Mouse (Mus musculus) gastrocnemius, postnatal 10 days (tissue): ENCODE results near the gene Six6. TPM values are rescaled to one million over a fixed set of nuclear protein-coding genes. Genes with fewer than 3 reads are reported as not detected.

Experiments
- DNase-seq: peaks from one replicate; pipeline ENCODE4 v3.0.0; 2021; ENCODE audit warnings: mixed read lengths
- long read RNA-seq, 2 experiments: library from polyadenylated mRNA; stranded (forward); transcript quantifications; one replicate each; pipeline ENCODE4 v2.0.0; 2021
- total RNA-seq, 2 experiments: library from RNA; stranded (reverse); gene quantifications; 2 replicates each; pipeline ENCODE4 v1.2.3; 2021

The Six6 gene
- not detected for total RNA-seq
- long read RNA-seq, experiment 1: 0 reads
- long read RNA-seq, experiment 2: 0 reads

DNA sequence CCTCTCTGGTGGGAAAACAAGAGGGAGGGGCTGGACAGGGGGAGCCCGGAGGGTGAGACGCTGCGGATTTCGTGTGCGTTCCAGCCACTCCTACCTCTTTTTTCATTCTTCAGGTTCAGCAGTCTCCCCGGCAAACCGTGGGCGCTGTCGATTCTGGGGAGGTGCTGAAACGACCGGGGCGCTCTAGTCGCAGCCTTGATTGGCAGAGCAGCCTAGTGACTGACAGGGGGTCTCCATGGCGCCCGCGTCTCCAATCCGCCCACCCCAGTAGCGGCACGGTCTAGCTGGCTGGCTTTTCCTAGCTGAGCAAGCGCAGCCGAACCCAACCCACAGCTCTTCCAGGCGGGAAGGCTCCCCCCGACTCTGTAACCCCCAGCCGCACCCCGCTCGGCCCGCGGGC is at the start of gene Six6:
Gene Six6 (plus strand): TSS at position 277 of the 400 bp plus-strand sequence.
- peak; percentile 18 for DNase-seq

- peak; percentile 47 for DNase-seq
Measured at GRCm38 (mm10) chr12:72917159-72917993, 22.3 kb upstream of the Six6 start.

DNA sequence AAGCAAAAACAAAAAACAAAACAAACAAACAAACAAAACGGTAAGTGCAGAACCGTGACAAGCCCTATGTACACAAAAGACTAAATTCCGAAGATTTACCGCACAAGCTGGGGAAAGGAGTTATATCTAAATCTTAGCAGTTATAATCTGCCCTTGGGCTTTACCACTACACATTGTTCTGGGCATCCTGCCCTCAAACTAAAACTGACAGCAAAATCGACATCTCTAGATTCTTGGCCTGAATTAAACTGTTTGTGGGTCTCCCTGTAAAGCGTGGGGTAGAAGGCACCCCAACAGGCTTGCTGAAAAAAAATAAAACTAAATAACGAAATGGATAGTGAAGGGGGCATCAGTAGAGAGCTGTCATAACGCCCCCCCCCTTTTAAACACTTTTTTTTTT is 2.9 kb upstream of the Six6 start:
- DNase-seq: no peak

GRCm38 (mm10) chr12:72937537-72938120 is 2.1 kb upstream of the Six6 start:
- no peak for DNase-seq

DNA sequence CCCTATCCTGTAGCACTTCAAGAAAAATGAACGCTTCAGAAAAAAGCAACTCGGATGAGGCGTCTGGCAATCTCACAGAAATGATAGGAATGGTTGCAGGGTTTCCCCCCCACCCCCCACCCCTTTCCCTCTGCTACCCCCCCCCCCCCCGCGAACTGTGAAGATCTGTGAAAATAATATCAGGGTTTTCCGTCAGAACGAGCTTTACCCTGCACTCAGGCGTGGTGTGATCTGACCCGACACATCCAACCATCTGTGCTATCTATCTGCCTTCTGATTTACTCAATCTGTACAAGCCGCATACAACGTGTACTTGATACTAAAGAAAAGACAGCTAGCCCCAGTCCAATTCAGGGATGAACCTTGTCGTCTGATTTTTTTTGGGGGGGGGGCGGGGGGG is 1.5 kb upstream of the Six6 start:
- no peak for DNase-seq

DNA sequence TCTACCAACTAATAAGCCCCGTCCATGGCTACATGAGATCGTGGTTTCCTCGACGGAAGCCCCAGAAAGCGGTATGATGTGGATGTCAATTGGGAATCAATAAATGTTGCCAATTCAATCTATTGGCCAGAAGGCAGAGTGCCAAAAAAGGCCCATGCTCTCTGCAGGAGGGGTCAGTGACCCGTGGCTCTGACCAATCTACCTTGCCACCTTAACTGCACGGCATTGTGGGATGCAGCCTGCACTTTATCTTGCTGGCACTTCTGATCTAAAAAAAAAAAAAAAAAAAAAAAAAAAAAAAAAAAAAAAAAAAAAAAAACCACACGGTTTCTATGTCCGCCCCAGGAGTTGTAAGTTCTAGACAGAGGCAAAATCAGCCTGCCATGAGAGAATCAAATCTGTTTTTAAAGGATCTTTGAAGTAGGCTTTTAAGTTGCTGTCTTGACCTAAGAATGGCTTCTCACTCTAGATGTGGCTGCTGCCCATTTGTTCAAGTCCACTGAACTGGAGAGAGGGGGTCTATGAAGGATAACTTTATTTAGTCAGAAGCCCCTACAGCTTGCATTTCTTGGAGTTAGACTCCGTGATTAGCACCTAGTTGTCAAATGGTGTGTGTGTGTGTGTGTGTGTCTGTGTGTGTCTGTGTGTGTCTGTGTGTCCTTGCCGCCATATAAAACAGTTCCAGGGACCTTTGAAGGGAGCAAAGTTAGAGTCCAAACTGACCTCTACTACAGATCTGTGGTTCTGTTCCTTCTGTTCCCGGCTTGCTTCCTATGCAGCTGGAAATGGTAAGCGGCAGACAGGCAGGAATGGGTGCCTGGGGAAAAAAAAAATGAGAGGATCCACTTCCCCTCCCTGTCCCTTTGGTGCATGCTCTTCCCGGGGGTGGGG is 847 bp upstream of the Six6 start:
- no peak for DNase-seq

GRCm38 (mm10) chr12:72940071-72940821 is 554 bp downstream of the Six6 start, which contains the start of gene 4930447C04Rik:
4930447C04Rik (minus strand) TSS chr12:72940774.
- no peak for DNase-seq

GRCm38 (mm10) chr12:72940822-72941397 is 1.2 kb downstream of the Six6 start:
- no peak for DNase-seq

DNA sequence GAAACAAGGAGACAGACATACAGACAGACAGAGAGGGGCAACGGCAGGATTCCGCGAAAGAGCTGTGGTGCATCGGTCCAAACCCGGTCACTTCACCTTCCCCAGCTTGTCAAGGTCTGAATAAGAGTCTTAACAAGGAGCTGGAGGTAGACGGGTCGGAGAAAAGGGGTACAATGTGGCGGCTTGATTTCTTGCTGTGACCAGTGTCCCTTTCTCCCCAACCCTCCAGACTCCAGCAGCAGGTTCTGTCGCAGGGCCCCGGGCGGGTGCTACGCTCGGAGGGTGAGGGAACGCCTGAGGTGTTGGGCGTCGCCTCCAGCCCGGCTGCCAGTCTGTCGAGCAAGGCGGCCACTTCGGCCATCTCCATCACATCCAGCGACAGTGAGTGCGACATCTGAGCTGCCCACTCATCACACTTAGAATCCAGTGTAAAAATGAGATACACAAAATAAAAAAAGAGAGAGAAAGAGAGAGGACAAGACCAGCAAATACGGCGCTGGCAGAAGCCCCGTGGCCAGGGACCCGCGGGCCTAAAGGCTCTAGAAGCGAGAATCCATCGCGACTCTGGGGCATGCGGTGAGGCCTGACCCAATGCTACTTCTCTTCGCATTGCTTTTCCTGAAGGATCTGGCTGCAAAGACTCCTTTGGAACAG is 1.8 kb downstream of the Six6 start:
- DNase-seq: no peak

DNA sequence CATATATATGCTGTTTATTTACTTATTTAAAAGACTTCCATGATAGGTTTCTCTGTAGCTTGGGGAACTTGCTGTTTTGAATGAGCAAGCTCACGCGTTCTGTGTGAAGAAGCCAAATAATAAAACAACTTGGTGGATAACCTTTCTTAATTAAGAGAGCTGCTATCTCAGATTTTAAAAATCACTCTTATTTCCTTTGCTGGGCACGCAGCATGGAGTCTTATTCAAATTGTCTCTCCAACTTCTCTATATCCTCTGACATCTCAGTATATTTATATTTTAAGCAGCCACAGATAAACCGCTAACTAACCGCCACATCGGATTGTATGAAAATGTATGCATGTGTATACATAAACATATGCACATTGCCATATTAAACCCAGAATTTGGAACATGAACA is 2.5 kb downstream of the Six6 start:
- no peak for DNase-seq

DNA sequence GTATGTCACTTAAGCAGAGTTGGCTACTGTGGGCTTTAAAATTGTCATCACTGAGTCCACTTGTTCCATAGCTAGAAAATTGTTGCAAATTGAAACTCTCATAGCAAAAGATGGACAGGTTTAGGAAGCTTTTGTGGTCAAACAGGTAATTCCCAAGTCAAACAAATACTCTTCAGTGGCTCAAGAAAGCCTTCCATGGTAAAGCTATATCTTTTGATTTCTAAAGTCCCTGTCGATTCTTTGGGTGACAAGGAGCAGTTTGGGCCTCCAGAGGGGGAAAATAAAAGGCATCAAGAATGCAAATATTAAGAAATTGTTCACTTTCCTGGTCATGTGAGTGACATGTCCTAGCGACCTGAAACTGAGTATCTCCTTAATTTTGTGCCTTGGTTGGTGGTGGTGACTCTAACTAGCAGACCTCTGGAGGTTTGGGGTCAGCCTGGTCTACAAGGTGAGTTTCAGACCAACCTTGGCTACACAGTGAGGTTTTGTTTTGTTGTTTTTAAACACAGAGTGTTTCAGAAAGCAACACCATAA is 4.0 kb downstream of the Six6 start:
- DNase-seq: no peak

- no peak for DNase-seq
Measured at GRCm38 (mm10) chr12:72944411-72945225, 4.9 kb downstream of the Six6 start.

DNA sequence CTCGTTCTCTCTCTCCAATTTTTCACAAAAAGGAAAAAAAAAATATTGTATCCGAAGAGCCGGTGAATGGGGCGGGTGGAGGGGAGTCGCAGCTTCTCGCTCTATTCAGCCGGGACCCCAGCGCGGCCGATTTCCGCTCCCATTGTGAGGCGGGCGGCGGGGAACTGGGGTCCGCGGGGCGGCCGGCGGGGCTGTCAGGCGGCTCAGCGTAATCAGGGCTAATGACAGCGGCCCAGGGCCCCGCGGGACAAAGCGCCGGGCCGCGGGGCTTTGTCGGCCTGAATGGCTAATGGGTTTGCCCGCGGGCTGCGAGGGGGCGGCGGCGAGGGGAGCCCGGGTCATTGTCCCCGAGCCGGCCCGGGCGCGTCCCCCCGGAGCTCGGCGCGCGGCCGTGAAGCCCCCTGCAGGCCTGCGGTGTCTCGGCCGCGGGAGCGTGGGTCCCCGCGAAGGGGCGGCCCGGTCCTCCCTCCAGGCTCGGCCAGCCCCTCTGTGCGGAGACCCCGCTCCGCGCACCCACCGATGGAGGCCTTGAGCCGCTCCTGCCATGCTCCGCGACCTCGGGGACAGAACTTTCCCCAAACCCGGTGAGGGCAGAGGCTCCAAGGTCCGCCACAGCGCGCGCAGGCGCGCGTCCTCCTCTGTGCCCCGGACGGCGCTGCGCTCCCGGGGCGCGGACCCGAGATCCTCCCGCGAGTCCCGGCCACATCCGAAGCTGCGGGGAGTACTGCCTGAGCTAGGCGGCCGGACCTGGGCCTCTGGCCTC is 5.8 kb downstream of the Six6 start:
- DNase-seq: peak; percentile 12

GRCm38 (mm10) chr12:72946064-72946395 is 6.3 kb downstream of the Six6 start:
- DNase-seq: no peak

DNA sequence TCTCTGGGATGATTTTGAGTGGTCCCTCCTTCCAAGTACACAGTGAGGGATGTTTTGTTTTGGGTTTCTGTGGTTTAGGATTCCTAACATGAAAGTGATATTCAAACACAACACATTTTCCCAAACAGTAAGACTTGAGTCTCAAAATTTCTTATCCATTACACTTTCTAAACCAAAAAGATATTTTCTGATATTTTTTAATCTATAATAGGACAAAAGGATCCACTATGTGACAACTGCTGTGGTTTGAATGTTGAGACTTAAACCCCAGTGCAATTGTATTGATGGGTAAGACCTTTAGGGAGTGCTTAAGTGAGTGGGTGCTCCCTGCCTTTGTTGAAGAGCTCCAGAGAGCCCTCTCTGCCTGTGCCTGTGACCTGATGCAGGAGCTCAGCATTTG is 7.1 kb downstream of the Six6 start:
- no peak for DNase-seq

DNA sequence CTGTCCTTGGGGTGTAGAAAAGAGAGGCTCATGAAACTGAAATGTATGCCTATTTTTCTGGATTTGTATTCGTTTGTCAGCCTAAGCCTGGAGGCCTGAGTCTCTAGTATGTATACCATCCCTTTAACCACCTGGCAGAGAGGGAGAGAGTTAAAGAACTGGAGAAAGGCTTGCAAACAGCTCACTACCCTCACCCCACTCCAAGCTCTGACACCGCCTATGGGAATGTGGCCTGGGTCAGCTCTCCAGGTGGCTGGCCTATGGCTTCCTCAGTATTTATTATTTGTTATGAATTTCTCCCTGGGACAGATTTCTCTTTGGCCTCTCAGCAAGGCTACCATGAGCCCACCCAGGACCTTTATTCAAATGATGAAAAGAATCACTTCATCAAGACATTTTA is 7.6 kb downstream of the Six6 start:
- DNase-seq: no peak

- no peak for DNase-seq
Measured at GRCm38 (mm10) chr12:72953089-72953488, 13.4 kb downstream of the Six6 start.

DNA sequence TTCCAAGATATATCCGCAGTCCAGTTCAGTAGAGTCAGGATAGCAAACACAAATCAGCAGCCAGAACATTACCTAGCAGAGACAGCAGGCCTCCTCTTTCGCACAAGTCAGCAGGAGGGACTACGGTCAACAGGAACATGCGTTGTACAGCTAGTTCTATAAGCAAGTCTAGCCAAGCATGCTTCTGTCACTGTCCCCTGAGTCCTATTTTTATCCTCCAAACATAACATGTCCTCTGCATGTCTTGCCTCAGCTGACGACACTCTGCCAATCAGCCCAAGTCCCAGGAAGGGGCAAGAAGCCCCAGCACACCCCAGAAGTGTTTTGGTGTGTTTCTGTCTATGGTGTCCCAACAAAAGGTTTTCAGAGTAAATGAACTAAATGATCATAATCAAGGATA is 14.2 kb downstream of the Six6 start:
- DNase-seq: no peak

GRCm38 (mm10) chr12:72954906-72955305 is 15.2 kb downstream of the Six6 start:
- no peak for DNase-seq
